Mouse (Mus musculus) thymus, postnatal 0 days (tissue): Measurements from ENCODE around the gene Tbl3. TPM values are rescaled to one million over a fixed set of nuclear protein-coding genes. Genes with fewer than 3 reads are reported as not detected.
A peak's percentile ranks its signal among the peaks of the same experiment; 100 is the strongest.

Source experiments
- DNase-seq: peaks from one replicate; pipeline ENCODE4 v3.0.0-alpha.2; 2015; ENCODE audit warnings: low spot score
- polyA plus RNA-seq: library from polyadenylated mRNA; unstranded; fragments of >200 nt; fragmentation: Nextera tagmentation; extraction: Ambion mirVana; gene quantifications from 2 replicates; pipeline ENCODE4 v1.2.1, GENCODE M21; 2015

Gene Tbl3
- polyA plus RNA-seq: 65.9 TPM in 2 replicates

- DNase-seq: peak; percentile 95
These were observed at the start of gene Tbl3 for GRCm38 (mm10) chr17:24706982-24707800. Tbl3 (minus strand) TSS chr17:24707660.

GRCm38 (mm10) chr17:24752415-24753394 lies 45.2 kb upstream of the Tbl3 start, which contains the start of gene Hs3st6:
Hs3st6 (plus strand) TSS chr17:24752988.
- peak; percentile 43 for DNase-seq

GRCm38 (mm10) chr17:24751528-24751927 lies 44.1 kb upstream of the Tbl3 start:
- DNase-seq: no peak

- no peak for DNase-seq
These were observed 39.5 kb upstream of the Tbl3 start for GRCm38 (mm10) chr17:24746986-24747385.

- peak; percentile 90 for DNase-seq
These were observed 38.4 kb upstream of the Tbl3 start for GRCm38 (mm10) chr17:24745526-24746497.

- DNase-seq: no peak
These were observed 36.9 kb upstream of the Tbl3 start for GRCm38 (mm10) chr17:24744381-24744780.

GRCm38 (mm10) chr17:24743896-24744295 lies 36.4 kb upstream of the Tbl3 start:
- DNase-seq: no peak

- DNase-seq: no peak
These were observed 34.8 kb upstream of the Tbl3 start for GRCm38 (mm10) chr17:24742307-24742706.

GRCm38 (mm10) chr17:24739926-24740325 lies 32.5 kb upstream of the Tbl3 start:
- no peak for DNase-seq

GRCm38 (mm10) chr17:24738238-24738637 lies 30.8 kb upstream of the Tbl3 start:
- no peak for DNase-seq

GRCm38 (mm10) chr17:24737135-24737810 lies 29.8 kb upstream of the Tbl3 start:
- no peak for DNase-seq

GRCm38 (mm10) chr17:24736330-24737051 lies 29.0 kb upstream of the Tbl3 start, which contains the start of gene Msrb1:
Msrb1 (plus strand) TSS chr17:24736642.
- DNase-seq: peak; percentile 98

- DNase-seq: no peak
These were observed 28.0 kb upstream of the Tbl3 start for GRCm38 (mm10) chr17:24735446-24735845.

GRCm38 (mm10) chr17:24734513-24734912 lies 27.1 kb upstream of the Tbl3 start:
- no peak for DNase-seq

- no peak for DNase-seq
These were observed 26.1 kb upstream of the Tbl3 start for GRCm38 (mm10) chr17:24733434-24734050.

GRCm38 (mm10) chr17:24732233-24732935 lies 24.9 kb upstream of the Tbl3 start:
- no peak for DNase-seq

- no peak for DNase-seq
These were observed 23.3 kb upstream of the Tbl3 start for GRCm38 (mm10) chr17:24730787-24731186.

GRCm38 (mm10) chr17:24729067-24729466 lies 21.6 kb upstream of the Tbl3 start:
- DNase-seq: no peak
